14 mouse cellular contexts compared by ENCODE assay signal in the genomic region with DNA sequence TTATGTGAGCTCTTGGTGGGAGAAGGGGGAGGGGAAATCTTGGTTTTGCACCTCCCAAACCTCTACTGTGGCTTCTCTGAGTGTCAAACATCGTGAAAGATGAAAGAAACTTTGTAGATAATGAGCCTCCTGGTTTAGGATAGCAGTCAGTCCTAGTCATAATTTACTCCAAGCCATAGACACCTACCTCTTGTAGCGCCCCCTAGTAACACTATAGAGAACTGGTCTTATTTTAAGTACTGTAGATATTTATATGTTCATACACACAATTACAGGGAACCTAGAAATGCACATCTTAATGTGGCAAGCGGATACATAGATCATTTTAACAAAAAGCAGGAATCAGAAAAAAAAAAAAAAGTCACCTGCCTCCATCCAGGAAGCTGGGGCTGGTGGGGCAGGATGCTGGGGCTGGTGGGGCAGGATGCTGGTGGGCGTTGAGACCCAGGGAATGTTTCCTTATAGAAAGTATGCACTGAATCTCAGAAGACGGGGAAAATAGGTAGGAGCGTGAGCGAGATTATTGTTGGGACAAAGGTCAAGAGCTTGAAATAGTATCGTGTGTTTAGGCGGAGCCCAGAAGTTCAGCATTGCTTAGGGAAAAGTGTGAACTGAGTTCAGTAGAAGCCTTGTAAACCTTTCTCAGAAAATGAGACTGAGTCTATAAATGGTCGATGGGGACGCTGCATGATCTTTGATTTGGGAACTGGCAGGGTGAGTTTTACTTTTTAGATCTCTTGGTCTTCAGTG. TPM values are rescaled to one million over a fixed set of nuclear protein-coding genes. Genes with fewer than 3 reads are reported as not detected.
DNase-seq lines count a peak whose midpoint lies in the region; ATAC-seq and TF ChIP-seq lines count a peak whose summit lies in the region.
"Had no signal": no experiment of that assay in that cellular context is flagged by ENCODE, and none has a peak within 500 bp of the region (broad histone marks: within the 10 kb centered on the region; RNA-seq: fewer than 3 reads in every experiment).

No protein-coding gene starts in this region.

- H3K4me3 ChIP-seq in forebrain, embryonic 15.5 days = no peak overlapping the region
- H3K4me3 ChIP-seq in forebrain, embryonic 11.5 days (ENCODE audit: low read depth, low read length) = no peak overlapping the region
- peak overlapping the region; percentile 26 to 46; a peak in 1 of 4 replicates for H3K4me3 ChIP-seq in ES-E14 (ENCODE audit: insufficient read depth in 1 of 2, low read depth in 1 of 2, low read length in 2 of 2, poor library complexity in 1 of 2, severe bottlenecking in 1 of 2)
- H3K4me3 ChIP-seq: embryonic facial prominence, embryonic 10.5 days; forebrain, embryonic 13.5 days; limb, embryonic 15.5 days; megakaryocyte, embryonic 14.5 days had no signal

- H3K9me3 ChIP-seq in forebrain, embryonic 15.5 days = no peaks in the 10 kb centered on the region
- no peaks in the 10 kb centered on the region for H3K9me3 ChIP-seq in forebrain, embryonic 11.5 days (ENCODE audit: control insufficient read depth, low read length)
- H3K9me3 ChIP-seq in ES-E14 (ENCODE audit: control insufficient read depth, insufficient read depth, low read depth, low read length) = no peaks in the 10 kb centered on the region
- H3K9me3 ChIP-seq: embryonic facial prominence, embryonic 10.5 days; forebrain, embryonic 13.5 days; limb, embryonic 15.5 days; megakaryocyte, embryonic 14.5 days had no signal

- in situ Hi-C loops in ES-E14 (cut with MboI; ENCODE audit: low sequenced_read_pairs in 2 of 2, unreplicated experiment in 2 of 2) = no loop called here

- no peaks in the 10 kb centered on the region for H3K36me3 ChIP-seq in forebrain, embryonic 15.5 days
- H3K36me3 ChIP-seq in forebrain, embryonic 11.5 days (ENCODE audit: control insufficient read depth, insufficient read depth, low read length) = no peaks in the 10 kb centered on the region
- H3K36me3 ChIP-seq in ES-E14 (ENCODE audit: control insufficient read depth, insufficient read depth, low read length, poor library complexity, severe bottlenecking) = no peaks in the 10 kb centered on the region
- H3K36me3 ChIP-seq: embryonic facial prominence, embryonic 10.5 days; limb, embryonic 15.5 days had no signal

- no peak overlapping the region for H3K4me2 ChIP-seq in forebrain, embryonic 15.5 days (replicated peaks)
- H3K4me2 ChIP-seq in forebrain, embryonic 11.5 days (ENCODE audit: low read depth, low read length, severe bottlenecking) = no peak overlapping the region
- H3K4me2 ChIP-seq: forebrain, embryonic 13.5 days; limb, embryonic 15.5 days had no signal

- H3K27ac ChIP-seq in forebrain, embryonic 15.5 days (replicated peaks) = peak overlapping the region; percentile 45; the same call in 1 of the 2 replicates
- no peak overlapping the region for H3K27ac ChIP-seq in forebrain, embryonic 11.5 days (ENCODE audit: low read depth, low read length)
- H3K27ac ChIP-seq in ES-E14 (ENCODE audit: insufficient read depth, low read depth, low read length, poor library complexity, severe bottlenecking) = no peak overlapping the region
- H3K27ac ChIP-seq: embryonic facial prominence, embryonic 10.5 days; forebrain, embryonic 13.5 days; limb, embryonic 15.5 days had no signal

- WGBS in forebrain, embryonic 15.5 days = 83% methylated on average over 11 of the region's 11 CpGs
- 84% methylated on average over 11 of the region's 11 CpGs for WGBS in forebrain, embryonic 11.5 days
- 30% methylated on average over 11 of the region's 11 CpGs for WGBS in large intestine, adult 2 months

- no peak for ATAC-seq in forebrain, embryonic 15.5 days (replicated peaks)
- no peak for ATAC-seq in forebrain, embryonic 11.5 days (replicated peaks; ENCODE audit: low FRiP score)

- no peaks in the 10 kb centered on the region for H3K4me1 ChIP-seq in forebrain, embryonic 15.5 days
- H3K4me1 ChIP-seq in forebrain, embryonic 11.5 days (replicated peaks; ENCODE audit: control insufficient read depth, insufficient read depth, low read length) = no peaks in the 10 kb centered on the region
- 0 out of 4 replicates have a peak, but pooled peaks cover 0 to 2% of the 10 kb centered on the region in 2 experiments for H3K4me1 ChIP-seq in ES-E14 (ENCODE audit: control insufficient read depth in 2 of 2, insufficient read depth in 2 of 2, low read length in 2 of 2, poor library complexity in 1 of 2)
- H3K4me1 ChIP-seq: embryonic facial prominence, embryonic 10.5 days; forebrain, embryonic 13.5 days; limb, embryonic 15.5 days had no signal

- H3K9ac ChIP-seq in forebrain, embryonic 15.5 days (replicated peaks) = no peak overlapping the region
- H3K9ac ChIP-seq in forebrain, embryonic 11.5 days (ENCODE audit: low read length) = no peak overlapping the region
- H3K9ac ChIP-seq in ES-E14 (ENCODE audit: insufficient read depth, low read depth, low read length, poor library complexity, severe bottlenecking) = no peak overlapping the region
- H3K9ac ChIP-seq: forebrain, embryonic 13.5 days; limb, embryonic 15.5 days had no signal

- no peak for DNase-seq in forebrain, embryonic 11.5 days (ENCODE audit: low spot score)
- DNase-seq in kidney, adult 9 months = peak; percentile 14
- no peak for DNase-seq in kidney, postnatal 36 days
- no peak for DNase-seq in ES-E14 (ENCODE audit: low read depth, low spot score)
- DNase-seq in large intestine, adult 2 months (ENCODE audit: low read depth, low spot score) = peak; percentile 70
- no peak for DNase-seq in right cerebral cortex, adult 18-20 months
- DNase-seq in left cerebral cortex, adult 8-10 months (ENCODE audit: low spot score in 2 of 2) = no peak

- H3K27me3 ChIP-seq in forebrain, embryonic 15.5 days = no peaks in the 10 kb centered on the region
- H3K27me3 ChIP-seq in forebrain, embryonic 11.5 days (ENCODE audit: control insufficient read depth, insufficient read depth, low read length) = no peaks in the 10 kb centered on the region
- H3K27me3 ChIP-seq: forebrain, embryonic 13.5 days; limb, embryonic 15.5 days had no signal

TF ChIP-seq in ES-E14, 5 proteins besides CTCF, POLR2A, EP300 and RAD21:
- TF ChIP-seq CHD2 (IDR thresholded peaks at IDR 0.05; ENCODE audit: low read depth, low read length) (no peak), ZNF384 (IDR thresholded peaks at IDR 0.05; ENCODE audit: low read depth, low read length) (no peak), HCFC1 (IDR thresholded peaks at IDR 0.05; ENCODE audit: borderline replicate concordance, insufficient read depth, low read length) (no peak), ZC3H11A (IDR thresholded peaks at IDR 0.05; ENCODE audit: borderline replicate concordance, low read depth, low read length) (no peak), MAFK (IDR thresholded peaks at IDR 0.05; ENCODE audit: insufficient read depth, low read depth, low read length) (no peak)
TF ChIP-seq in ES-E14: peak in this region for 0.

RNA-seq across cellular contexts. Expression of gene Hepacam, which starts 1.1 kb away (rescaled TPM):
- polyA plus RNA-seq in forebrain, embryonic 15.5 days (2015; fragmentation: Nextera tagmentation; extraction: Ambion mirVana) = 3.4 and 4.9 TPM in 2 replicates
- polyA plus RNA-seq in forebrain, embryonic 11.5 days (2014; fragmentation: Nextera tagmentation; extraction: Ambion mirVana) = 0.07 and 0.09 TPM in 2 replicates
- total RNA-seq in ES-E14 (2012; rRNA removed) = 0.32 and 0.36 TPM in 2 replicates
- 0.25 and 0.27 TPM in 2 replicates for polyA plus RNA-seq in large intestine, adult 2 months (2012; rRNA removed)
- 10 to 100 TPM; 54.1 to 63.1 (median 57.4) TPM for total RNA-seq in left cerebral cortex, adult 8-10 months (2022)
- polyA plus RNA-seq: heart, embryonic 14.5 days; spleen, adult 2 months had no signal

RNA-seq across cellular contexts. Expression of gene Ccdc15, which starts 20.0 kb away (rescaled TPM):
- 8.9 and 9.0 TPM in 2 replicates for polyA plus RNA-seq in forebrain, embryonic 15.5 days (2015; fragmentation: Nextera tagmentation; extraction: Ambion mirVana)
- polyA plus RNA-seq in forebrain, embryonic 11.5 days (2014; fragmentation: Nextera tagmentation; extraction: Ambion mirVana) = 9.0 and 10.0 TPM in 2 replicates
- total RNA-seq in ES-E14 (2012; rRNA removed) = 6.7 and 6.9 TPM in 2 replicates
- 0.43 and 0.60 TPM in 2 replicates for polyA plus RNA-seq in large intestine, adult 2 months (2012; rRNA removed)
- total RNA-seq in left cerebral cortex, adult 8-10 months (2022) = 1 to 10 TPM; 2.6 to 4.1 (median 3.0) TPM

RNA-seq across cellular contexts. Expression of gene Robo4, which starts 33.4 kb away (rescaled TPM):
- polyA plus RNA-seq in forebrain, embryonic 15.5 days (2015; fragmentation: Nextera tagmentation; extraction: Ambion mirVana) = 3.3 and 4.2 TPM in 2 replicates
- 6.6 and 7.0 TPM in 2 replicates for polyA plus RNA-seq in forebrain, embryonic 11.5 days (2014; fragmentation: Nextera tagmentation; extraction: Ambion mirVana)
- total RNA-seq in ES-E14 (2012; rRNA removed) = 10.8 and 11.2 TPM in 2 replicates
- polyA plus RNA-seq in large intestine, adult 2 months (2012; rRNA removed) = 6.5 and 8.2 TPM in 2 replicates
- total RNA-seq in left cerebral cortex, adult 8-10 months (2022) = 1 to 10 TPM; 6.4 to 8.2 (median 6.6) TPM

Comparison
In these comparisons a context has a peak if more than half of its experiments do, and no peak if none do; other contexts are left out.
1. DNase-seq: peak in kidney, adult 9 months (single experiment) and large intestine, adult 2 months (single experiment); none in forebrain, embryonic 11.5 days (single experiment), kidney, postnatal 36 days (0 of 2), ES-E14 (single experiment), right cerebral cortex, adult 18-20 months (single experiment) and left cerebral cortex, adult 8-10 months (0 of 2).
2. H3K4me3 ChIP-seq: peak in ES-E14 (2 of 2); none in forebrain, embryonic 15.5 days (single experiment) and forebrain, embryonic 11.5 days (single experiment).